Mouse (Mus musculus) embryonic fibroblast, embryonic 13.5 days (primary cell): ENCODE results near the gene Sf3a3.

Source experiments
- CTCF ChIP-seq: IDR thresholded peaks from 2 replicates; pipeline ENCODE4 v1.5.1; 2011; ENCODE audit warnings: mild to moderate bottlenecking, control low read depth, low read length, moderate library complexity, borderline replicate concordance; ENCODE audit not compliant: insufficient read depth
- POLR2A ChIP-seq: IDR thresholded peaks from 2 replicates; pipeline ENCODE4 v1.6.1; 2011; ENCODE audit warnings: low read depth, mild to moderate bottlenecking, control low read depth, low read length, moderate library complexity

GRCm38 (mm10) chr4:124741376-124742343 lies 27.1 kb downstream of the Sf3a3 start, which contains the start of gene Inpp5b:
- TF ChIP-seq POLR2A (peak; percentile 72), CTCF (no peak)
